Mouse (Mus musculus) forebrain, embryonic 10.5 days (tissue): ENCODE measurements at regions not wholly inside any gene's neighbourhood (a gene's known extent, or its start where the extent isn't known, plus 50 kb on each side); places are given as distances from the start of the nearest gene placed in this dataset.
"Not testable (repeated sequence)": the region's sequence is repeated elsewhere in the genome, so short reads cannot be mapped to it uniquely, and the experiment has no call there.

Experiments used
- DNase-seq: peaks from one replicate; pipeline ENCODE4 v3.0.0-alpha.2; 2017; ENCODE audit warnings: low spot score; ENCODE audit errors: extremely low spot score
- H3K27ac ChIP-seq: fragments of 300-500 bp; sonication (generic); 2 replicates; pipeline ENCODE4 v1.5.1; 2016; ENCODE audit warnings: mild to moderate bottlenecking
- H3K27me3 ChIP-seq: fragments of 300-500 bp; sonication (generic); 2 replicates; pipeline ENCODE4 v1.6.1; 2016; ENCODE audit warnings: mild to moderate bottlenecking; ENCODE audit not compliant: poor library complexity, severe bottlenecking
- H3K36me3 ChIP-seq: fragments of 300-500 bp; sonication (generic); replicated peaks from 2 replicates; pipeline ENCODE4 v1.6.1; 2016; ENCODE audit warnings: mild to moderate bottlenecking, moderate library complexity
- H3K4me1 ChIP-seq: fragments of 300-500 bp; sonication (generic); 2 replicates; pipeline ENCODE4 v1.6.1; 2016
- H3K4me3 ChIP-seq: fragments of 300-500 bp; sonication (generic); 2 replicates; pipeline ENCODE4 v1.5.1; 2016; ENCODE audit warnings: mild to moderate bottlenecking, moderate library complexity
- H3K9me3 ChIP-seq: fragments of 300-500 bp; sonication (generic); 2 replicates; pipeline ENCODE4 v1.6.1; 2016; ENCODE audit warnings: mild to moderate bottlenecking, moderate library complexity
- WGBS: fragments of 180-500 bp; shearing (Covaris S2); methylation state at CpG from one replicate; pipeline ENCODE4 v1.1.7; 2016; 5-methylcytosine and 5-hydroxymethylcytosine counted together

DNA sequence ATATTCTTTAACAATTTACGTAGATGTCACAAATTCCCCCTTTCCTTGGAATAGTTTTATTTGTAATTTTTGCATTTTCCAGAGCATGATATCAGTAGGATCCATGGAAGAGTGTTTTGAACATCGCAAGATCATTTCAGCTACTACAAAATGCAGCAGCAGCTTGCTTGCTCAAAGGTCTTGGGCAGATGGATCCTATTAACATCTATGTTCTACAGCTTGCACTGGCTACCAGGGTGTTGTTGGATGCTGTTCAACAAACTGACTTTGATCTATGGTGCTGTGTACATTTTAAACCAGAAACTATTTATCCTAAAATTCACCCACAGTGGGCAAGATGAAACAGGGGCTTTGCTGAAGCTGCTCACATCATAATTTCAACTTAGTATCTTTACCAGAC lies 448.5 kb upstream of the Hsf2 start:
- 83% methylated on average over 2 of the region's 2 CpGs for WGBS
- no peak overlapping the region for H3K27ac ChIP-seq
- peaks cover 14% of the 10 kb centered on the region for H3K4me1 ChIP-seq
- H3K36me3 ChIP-seq: no peaks in the 10 kb centered on the region
- H3K27me3 ChIP-seq: no peaks in the 10 kb centered on the region
- no peak overlapping the region for H3K4me3 ChIP-seq
- DNase-seq: no peak
- H3K9me3 ChIP-seq: no peaks in the 10 kb centered on the region

DNA sequence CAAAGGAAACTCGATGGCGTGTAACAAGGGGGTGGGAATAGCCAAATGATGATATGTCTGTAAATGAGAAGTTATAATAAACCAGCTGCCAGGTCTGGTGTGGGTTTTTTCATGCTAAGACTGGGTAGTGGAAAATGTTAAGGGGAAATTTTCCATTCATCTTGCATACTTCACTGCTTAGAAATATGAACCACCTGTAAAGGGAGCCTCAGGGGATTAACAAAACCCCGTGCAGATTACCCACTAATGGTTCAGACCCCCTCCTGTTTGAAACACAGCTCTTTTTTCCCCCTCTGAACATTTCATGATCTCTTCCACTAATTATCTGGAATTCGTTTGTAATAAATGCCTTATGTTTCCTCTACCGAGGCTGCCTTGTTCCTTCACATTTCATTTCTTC lies 446.0 kb upstream of the Hsf2 start:
- DNase-seq: no peak
- Histone ChIP-seq H3K9me3 (no peaks in the 10 kb centered on the region), H3K36me3 (no peaks in the 10 kb centered on the region), H3K27me3 (no peaks in the 10 kb centered on the region), H3K4me3 (no peak overlapping the region), H3K27ac (no peak overlapping the region), H3K4me1 (peaks cover 14% of the 10 kb centered on the region)
- WGBS: 48% methylated on average over 5 of the region's 5 CpGs

DNA sequence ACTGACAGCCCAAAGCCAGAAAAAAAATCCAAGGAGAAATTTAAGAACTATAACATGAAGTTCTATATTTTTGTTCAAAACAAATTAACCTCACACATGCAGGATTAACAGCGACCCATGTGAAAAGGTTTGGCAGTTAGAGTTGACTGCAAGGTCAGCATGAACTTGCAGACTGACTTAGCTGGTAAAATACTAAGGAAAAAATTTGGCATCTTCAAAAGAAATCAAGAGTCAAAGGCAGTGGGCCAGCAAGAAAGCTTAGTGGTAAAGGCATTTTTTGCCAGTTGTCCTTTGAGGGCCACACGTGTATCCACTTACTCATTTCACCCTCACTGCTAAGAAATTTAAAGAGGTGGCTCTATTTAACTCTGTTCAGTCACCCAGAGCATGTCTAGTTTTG lies 440.2 kb upstream of the Hsf2 start:
- no peak for DNase-seq
- H3K4me3 ChIP-seq: no peak overlapping the region
- H3K4me1 ChIP-seq: peaks cover 2% of the 10 kb centered on the region
- no peaks in the 10 kb centered on the region for H3K27me3 ChIP-seq
- WGBS: 81% methylated on average over 2 of the region's 2 CpGs
- no peaks in the 10 kb centered on the region for H3K9me3 ChIP-seq
- H3K36me3 ChIP-seq: no peaks in the 10 kb centered on the region
- H3K27ac ChIP-seq: no peak overlapping the region

DNA sequence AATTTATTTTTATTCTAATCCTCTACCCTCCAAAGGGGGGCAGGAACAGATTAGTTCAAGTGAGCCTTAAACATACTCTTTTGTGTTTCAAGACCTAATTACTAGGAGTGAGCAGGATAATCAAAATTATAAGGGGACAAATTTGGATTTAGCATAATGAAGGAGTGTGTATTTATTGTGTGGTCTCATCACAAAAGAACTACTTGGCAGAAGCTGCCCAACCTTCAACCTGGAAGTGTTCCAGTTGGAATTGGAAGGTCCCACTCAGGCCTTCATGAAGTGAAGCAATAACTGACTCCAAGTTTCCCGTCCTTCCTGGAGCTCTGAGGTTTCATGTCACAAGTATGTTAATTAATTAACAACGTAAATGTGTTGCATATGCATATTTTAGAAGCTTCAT lies 439.3 kb upstream of the Hsf2 start:
- 72% methylated on average over 2 of the region's 2 CpGs for WGBS

DNA sequence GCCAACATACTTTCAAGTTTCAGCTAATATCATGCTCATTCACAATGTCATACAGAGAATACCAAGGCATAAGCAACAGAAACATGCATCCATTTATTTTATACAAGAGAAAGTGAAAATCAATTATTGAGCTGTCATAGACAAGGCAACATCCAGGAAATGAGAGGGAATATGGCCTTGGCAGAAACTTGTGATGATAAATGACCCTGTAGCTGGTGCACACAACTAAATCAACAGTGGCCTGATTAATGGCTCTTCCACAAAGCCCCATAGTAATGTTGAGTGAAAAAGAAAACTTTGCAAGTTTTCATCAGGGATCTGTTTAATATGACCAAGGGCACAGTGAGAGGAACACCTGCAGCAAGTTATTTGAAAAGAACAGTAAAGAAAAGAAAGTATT lies 438.5 kb upstream of the Hsf2 start:
- no peak for DNase-seq
- H3K4me1 ChIP-seq: no peaks in the 10 kb centered on the region
- no peaks in the 10 kb centered on the region for H3K27me3 ChIP-seq
- H3K36me3 ChIP-seq: no peaks in the 10 kb centered on the region
- H3K9me3 ChIP-seq: no peaks in the 10 kb centered on the region
- H3K4me3 ChIP-seq: no peak overlapping the region
- H3K27ac ChIP-seq: no peak overlapping the region

More for the DNA sequence above, 439.3 kb upstream of the Hsf2 start:
- no peaks in the 10 kb centered on the region for H3K27me3 ChIP-seq
- no peaks in the 10 kb centered on the region for H3K4me1 ChIP-seq
- no peak for DNase-seq
- H3K27ac ChIP-seq: no peak overlapping the region
- no peaks in the 10 kb centered on the region for H3K9me3 ChIP-seq
- no peak overlapping the region for H3K4me3 ChIP-seq
- H3K36me3 ChIP-seq: no peaks in the 10 kb centered on the region

DNA sequence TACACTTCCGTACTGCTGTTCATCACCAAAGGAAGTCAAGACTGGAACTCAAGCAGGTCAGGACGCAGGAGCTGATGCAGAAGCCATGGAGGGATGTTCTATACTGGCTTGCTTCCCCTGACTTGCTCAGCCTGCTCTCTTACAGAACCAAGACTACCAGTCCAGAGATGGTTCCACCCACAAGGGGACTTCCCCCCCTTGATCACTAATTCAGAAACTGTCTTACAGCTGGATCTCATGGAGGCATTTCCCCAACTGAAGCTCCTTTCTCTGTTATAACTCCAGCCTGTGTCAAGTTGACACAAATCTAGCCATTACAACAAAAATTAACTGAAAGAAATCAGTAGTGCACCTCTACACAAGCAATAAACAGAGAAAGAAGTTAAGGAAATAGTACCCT lies 432.8 kb upstream of the Hsf2 start:
- WGBS: 84% methylated on average over 2 of the region's 2 CpGs
- not testable (repeated sequence) for DNase-seq

DNA sequence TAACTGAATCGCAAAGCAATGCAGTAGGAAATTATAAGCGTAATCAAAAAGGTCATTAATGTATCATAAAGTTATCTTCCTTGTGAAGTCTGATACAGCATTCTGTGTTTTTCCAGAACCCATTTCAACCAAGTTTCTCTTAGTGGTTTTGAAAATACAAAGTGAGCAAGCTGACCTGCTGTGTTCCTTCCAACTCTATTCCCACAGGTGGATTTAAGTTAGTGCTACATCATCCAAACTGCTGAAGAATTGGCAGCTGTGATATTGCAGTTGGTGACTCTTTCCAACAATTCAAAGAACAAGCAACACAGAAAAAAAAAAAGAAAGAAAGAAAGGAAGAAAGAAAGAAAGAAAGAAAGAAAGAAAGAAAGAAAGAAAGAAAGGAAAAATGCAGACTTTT lies 396.1 kb upstream of the Hsf2 start:
- no peak for DNase-seq
- WGBS: 95% methylated on average over 2 of the region's 2 CpGs
- Histone ChIP-seq H3K4me3 (no peak overlapping the region), H3K36me3 (no peaks in the 10 kb centered on the region), H3K27ac (no peak overlapping the region), H3K4me1 (no peaks in the 10 kb centered on the region), H3K27me3 (no peaks in the 10 kb centered on the region), H3K9me3 (no peaks in the 10 kb centered on the region)

More for the DNA sequence above, 432.8 kb upstream of the Hsf2 start:
- not testable (repeated sequence) for H3K27ac ChIP-seq, H3K36me3 ChIP-seq, H3K9me3 ChIP-seq, H3K4me1 ChIP-seq, H3K27me3 ChIP-seq, H3K4me3 ChIP-seq

DNA sequence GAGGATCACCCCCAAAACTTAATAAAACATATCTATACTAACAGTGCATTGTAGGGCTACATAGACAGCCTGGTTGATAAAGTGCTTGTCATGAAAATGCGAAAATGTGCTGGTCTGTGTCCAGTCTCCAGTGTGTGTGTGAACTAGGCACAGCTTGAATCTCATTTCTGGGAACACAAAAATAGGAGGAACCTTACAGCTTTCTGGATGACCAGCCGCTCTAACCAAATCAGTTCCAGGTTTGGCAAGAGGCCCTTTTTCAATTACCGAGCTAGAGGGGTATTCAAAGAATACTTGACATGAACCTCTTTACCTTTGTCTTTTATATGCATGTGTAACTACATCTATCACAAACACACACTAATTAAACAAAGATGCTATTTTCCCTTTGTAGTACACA lies 390.3 kb upstream of the Hsf2 start:
- Histone ChIP-seq H3K27me3 (no peaks in the 10 kb centered on the region), H3K4me1 (no peaks in the 10 kb centered on the region), H3K9me3 (no peaks in the 10 kb centered on the region), H3K36me3 (no peaks in the 10 kb centered on the region), H3K4me3 (no peak overlapping the region), H3K27ac (no peak overlapping the region)
- WGBS: 85% methylated on average over 3 of the region's 3 CpGs
- DNase-seq: no peak

DNA sequence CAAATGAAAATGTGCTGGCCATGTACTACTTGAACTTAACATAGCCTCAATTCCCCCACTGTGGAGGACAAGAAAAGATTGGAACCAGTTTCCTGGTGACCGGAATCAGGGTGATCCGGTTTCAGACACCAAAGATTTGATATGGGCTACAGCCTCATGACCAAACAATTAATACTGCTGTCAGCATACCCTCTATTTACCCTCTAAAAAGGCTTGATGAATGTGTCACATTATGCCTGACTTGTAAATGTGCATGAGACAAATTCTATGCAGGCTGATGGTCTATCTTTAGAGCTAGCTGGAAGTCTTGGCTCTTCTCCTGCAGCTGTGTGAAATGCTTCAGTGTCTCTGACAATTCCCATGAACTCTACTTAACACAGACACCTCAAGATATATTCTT lies 372.8 kb upstream of the Hsf2 start:
- WGBS: 95% methylated on average over 2 of the region's 2 CpGs
- no peak overlapping the region for H3K4me3 ChIP-seq

DNA sequence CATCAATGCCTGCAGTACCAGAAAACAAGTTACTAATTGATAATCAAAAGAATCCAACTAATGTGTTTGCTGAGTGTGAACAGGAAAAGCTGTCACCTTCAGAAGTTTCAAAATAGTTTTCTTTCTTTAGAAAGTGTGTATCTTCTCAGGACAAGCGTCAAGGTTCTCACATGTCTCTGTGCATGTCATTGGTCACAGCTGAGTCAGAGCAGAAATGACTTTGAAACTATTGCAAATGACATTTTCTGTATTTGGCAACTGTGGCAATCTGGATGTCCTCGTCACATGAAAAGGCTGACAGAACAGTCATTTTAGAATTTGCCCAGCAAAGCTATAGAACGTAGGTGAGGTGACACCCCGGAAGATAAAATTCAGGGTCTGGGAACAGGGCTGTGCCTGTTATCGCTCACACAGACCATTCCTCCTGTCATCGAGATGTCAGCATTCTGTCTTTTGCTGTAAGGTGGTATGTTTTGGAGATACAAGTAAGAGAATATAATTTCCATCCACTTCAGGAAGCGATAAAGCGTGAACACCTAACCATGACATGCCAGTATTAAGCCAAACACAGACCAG lies 371.4 kb upstream of the Hsf2 start:
- 92% methylated on average over 8 of the region's 8 CpGs for WGBS
- no peaks in the 10 kb centered on the region for H3K36me3 ChIP-seq
- H3K27me3 ChIP-seq: no peaks in the 10 kb centered on the region
- H3K9me3 ChIP-seq: no peaks in the 10 kb centered on the region
- no peak overlapping the region for H3K4me3 ChIP-seq
- no peak for DNase-seq
- H3K4me1 ChIP-seq: no peaks in the 10 kb centered on the region
- no peak overlapping the region for H3K27ac ChIP-seq

More for the DNA sequence above, 372.8 kb upstream of the Hsf2 start:
- no peak overlapping the region for H3K27ac ChIP-seq
- H3K27me3 ChIP-seq: no peaks in the 10 kb centered on the region
- no peaks in the 10 kb centered on the region for H3K36me3 ChIP-seq
- DNase-seq: no peak
- H3K4me1 ChIP-seq: no peaks in the 10 kb centered on the region
- no peaks in the 10 kb centered on the region for H3K9me3 ChIP-seq

DNA sequence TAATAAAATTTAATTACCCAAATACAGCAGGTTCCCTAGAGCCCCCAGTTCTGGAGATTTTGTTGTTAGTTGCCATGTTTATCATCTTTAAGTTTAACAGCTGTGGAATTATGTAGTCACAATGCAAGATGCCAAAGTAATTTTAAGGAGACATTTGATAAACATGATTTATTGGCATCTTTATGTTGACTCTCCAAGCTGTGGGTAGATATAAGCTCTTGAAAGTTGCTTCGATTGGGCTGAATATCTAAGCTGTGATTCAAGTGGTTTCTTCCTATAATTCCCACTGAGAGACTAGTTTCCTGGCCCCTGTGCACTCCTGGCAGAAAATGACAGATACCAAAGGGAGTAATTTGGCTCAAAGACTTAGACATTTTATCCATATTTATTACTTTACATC lies 364.7 kb upstream of the Hsf2 start:
- DNase-seq: no peak
- Histone ChIP-seq H3K36me3 (no peaks in the 10 kb centered on the region), H3K27me3 (no peaks in the 10 kb centered on the region), H3K27ac (no peak overlapping the region), H3K4me3 (no peak overlapping the region), H3K9me3 (no peaks in the 10 kb centered on the region), H3K4me1 (no peaks in the 10 kb centered on the region)
- WGBS: 91% methylated on average over 1 of the region's 1 CpGs

DNA sequence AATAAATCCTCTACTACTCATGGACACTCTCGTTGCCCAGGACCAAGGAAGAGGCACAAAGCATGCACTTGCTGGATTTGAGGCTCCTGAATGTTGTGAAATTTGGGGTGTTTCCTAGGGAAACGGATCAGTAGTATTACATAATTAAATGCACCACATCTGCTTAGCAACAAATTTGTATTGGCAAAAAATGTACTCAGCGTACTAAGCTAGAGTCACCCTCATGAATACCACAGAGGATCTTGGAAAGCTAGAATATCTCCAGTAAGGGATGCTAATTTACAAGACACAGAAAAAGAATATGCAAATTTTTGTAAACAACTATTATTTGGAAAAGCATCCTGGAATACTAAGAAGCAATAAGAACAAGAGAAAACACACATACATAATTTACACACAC lies 359.0 kb upstream of the Hsf2 start:
- WGBS: 88% methylated on average over 3 of the region's 3 CpGs

DNA sequence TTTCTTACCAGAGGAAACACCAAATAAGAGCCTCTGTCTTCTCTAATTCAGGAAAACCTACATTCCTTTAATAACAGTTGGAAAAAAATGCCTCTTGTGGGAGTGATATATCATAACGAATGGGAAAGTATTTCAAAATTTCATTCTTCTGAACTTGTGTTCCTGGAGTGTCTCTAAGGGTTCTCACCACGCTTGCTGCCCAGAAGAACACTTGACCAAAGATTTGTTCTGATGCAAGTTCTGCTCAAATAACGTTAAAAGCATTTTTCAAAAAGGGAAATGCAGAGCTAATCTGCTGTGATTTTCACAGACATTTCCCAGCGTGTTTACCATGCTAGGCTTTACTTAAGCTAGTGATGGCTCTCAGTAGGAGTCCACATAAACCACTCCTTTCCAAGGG lies 329.8 kb upstream of the Hsf2 start:
- Histone ChIP-seq H3K9me3 (no peaks in the 10 kb centered on the region), H3K4me1 (no peaks in the 10 kb centered on the region), H3K27me3 (no peaks in the 10 kb centered on the region), H3K36me3 (no peaks in the 10 kb centered on the region), H3K27ac (no peak overlapping the region), H3K4me3 (no peak overlapping the region)
- WGBS: 83% methylated on average over 4 of the region's 4 CpGs
- no peak for DNase-seq

More for the DNA sequence above, 359.0 kb upstream of the Hsf2 start:
- Histone ChIP-seq H3K4me1 (no peaks in the 10 kb centered on the region), H3K27ac (no peak overlapping the region), H3K27me3 (no peaks in the 10 kb centered on the region), H3K9me3 (no peaks in the 10 kb centered on the region), H3K4me3 (no peak overlapping the region), H3K36me3 (no peaks in the 10 kb centered on the region)
- no peak for DNase-seq

DNA sequence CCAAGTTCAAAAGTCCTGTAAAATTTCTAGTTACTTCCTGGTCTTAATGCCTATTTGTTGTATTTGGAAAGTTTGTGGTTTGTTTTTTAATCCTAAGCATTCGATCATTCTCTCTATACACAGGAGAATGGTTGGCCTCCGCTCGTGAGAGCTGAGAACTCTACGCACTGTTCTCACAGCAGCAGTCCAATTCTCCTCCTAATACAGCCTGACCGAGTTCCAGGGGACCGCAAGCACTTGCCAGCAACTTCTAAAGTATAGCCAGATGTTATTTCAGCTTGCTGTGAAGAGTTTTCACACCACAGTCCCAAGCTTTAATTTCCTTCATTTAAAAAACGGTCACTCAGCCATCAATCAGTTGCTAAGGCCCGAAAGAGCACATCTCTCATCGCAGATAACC lies 329.3 kb upstream of the Hsf2 start:
- Histone ChIP-seq H3K36me3 (no peaks in the 10 kb centered on the region), H3K27me3 (no peaks in the 10 kb centered on the region), H3K4me3 (no peak overlapping the region), H3K27ac (no peak overlapping the region), H3K9me3 (no peaks in the 10 kb centered on the region), H3K4me1 (no peaks in the 10 kb centered on the region)
- no peak for DNase-seq
- 85% methylated on average over 9 of the region's 9 CpGs for WGBS
